Mouse (Mus musculus): ENCODE measurements around the gene Samhd1. TPM values are rescaled to one million over a fixed set of nuclear protein-coding genes. Genes with fewer than 3 reads are reported as not detected.
A peak's percentile ranks its signal among the peaks of the same experiment; 100 is the strongest.

Gene Samhd1
- total and polyA plus RNA-seq, 2 experiments = 12.0 to 26.9 TPM

DNA sequence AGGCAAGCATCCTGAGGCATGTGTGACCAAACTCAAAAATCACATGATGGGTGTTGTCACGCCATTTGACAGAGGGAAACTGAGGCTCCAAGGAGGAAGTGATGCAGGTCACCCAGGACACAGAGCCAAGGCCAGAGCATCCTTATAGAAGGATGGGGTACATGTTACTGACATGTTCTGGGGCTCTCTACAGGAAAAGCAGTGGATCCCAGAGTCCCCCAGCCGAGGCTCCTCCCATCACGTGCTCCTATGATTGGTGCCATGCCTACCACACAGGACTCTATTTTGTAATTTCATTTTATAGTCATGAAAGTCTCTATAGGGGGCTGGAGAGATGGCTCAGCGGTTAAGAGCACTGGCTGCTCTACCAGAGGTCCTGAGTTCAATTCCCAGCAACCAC, 77.3 kb downstream of the Samhd1 start:
- TF ChIP-seq POLR2A (IDR thresholded peaks at IDR 0.05; ENCODE audit: extremely low read depth, insufficient read depth, low read length) (no peak), CTCF (IDR thresholded peaks at IDR 0.05; ENCODE audit: low read depth, low read length) (no peak)

DNA sequence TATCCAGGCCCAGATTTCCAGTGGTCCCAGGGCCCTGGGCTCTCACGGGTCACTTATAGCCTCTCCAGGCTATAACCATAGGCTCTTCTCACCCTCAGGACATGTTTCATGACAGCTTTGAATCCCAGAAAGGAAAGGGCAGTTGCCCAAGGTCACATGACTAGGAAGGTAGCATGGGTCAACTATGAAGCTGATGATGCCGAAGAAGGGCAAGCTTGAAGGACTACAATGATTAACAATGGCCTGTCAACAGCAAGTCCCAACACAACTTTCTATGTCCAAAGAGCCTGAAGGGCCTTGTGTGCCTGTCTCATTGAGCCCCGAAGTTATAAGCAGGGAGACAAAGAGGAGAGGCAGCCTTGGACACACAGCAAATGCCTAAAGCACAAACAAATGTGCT, 77.9 kb downstream of the Samhd1 start:
- H3K9ac ChIP-seq (ENCODE audit: low read depth, low read length) = no peak overlapping the region
- DNase-seq (ENCODE audit: extremely low read depth, low read depth, low spot score) = no peak
- no peaks in the 10 kb centered on the region for H3K79me2 ChIP-seq (ENCODE audit: control insufficient read depth, insufficient read depth, low read length)
- H3K4me3 ChIP-seq (ENCODE audit: insufficient read depth, low read depth, low read length) = no peak overlapping the region
- H3K27me3 ChIP-seq (ENCODE audit: control insufficient read depth, insufficient read depth, low read length) = no peaks in the 10 kb centered on the region
- TF ChIP-seq POLR2A (IDR thresholded peaks at IDR 0.05; ENCODE audit: extremely low read depth, insufficient read depth, low read length) = no peak
- H3K36me3 ChIP-seq (ENCODE audit: control insufficient read depth, insufficient read depth, low read length) = no peaks in the 10 kb centered on the region
- H3K27ac ChIP-seq (replicated peaks; ENCODE audit: insufficient read depth, low read depth, low read length) = no peak overlapping the region
- no peaks in the 10 kb centered on the region for H3K4me1 ChIP-seq (ENCODE audit: control insufficient read depth, insufficient read depth, low read length)
- WGBS = 86% methylated on average over 3 of the region's 3 CpGs

More for the DNA sequence above, 77.3 kb downstream of the Samhd1 start:
- DNase-seq (ENCODE audit: extremely low read depth, low read depth, low spot score) = no peak
- Histone ChIP-seq H3K36me3 (ENCODE audit: control insufficient read depth, insufficient read depth, low read length) (no peaks in the 10 kb centered on the region), H3K79me2 (ENCODE audit: control insufficient read depth, insufficient read depth, low read length) (no peaks in the 10 kb centered on the region), H3K27me3 (ENCODE audit: control insufficient read depth, insufficient read depth, low read length) (no peaks in the 10 kb centered on the region), H3K4me1 (ENCODE audit: control insufficient read depth, insufficient read depth, low read length) (no peaks in the 10 kb centered on the region), H3K27ac (replicated peaks; ENCODE audit: insufficient read depth, low read depth, low read length) (no peak overlapping the region), H3K4me3 (ENCODE audit: insufficient read depth, low read depth, low read length) (no peak overlapping the region), H3K9ac (ENCODE audit: low read depth, low read length) (no peak overlapping the region)
- WGBS = 92% methylated on average over 4 of the region's 4 CpGs

DNA sequence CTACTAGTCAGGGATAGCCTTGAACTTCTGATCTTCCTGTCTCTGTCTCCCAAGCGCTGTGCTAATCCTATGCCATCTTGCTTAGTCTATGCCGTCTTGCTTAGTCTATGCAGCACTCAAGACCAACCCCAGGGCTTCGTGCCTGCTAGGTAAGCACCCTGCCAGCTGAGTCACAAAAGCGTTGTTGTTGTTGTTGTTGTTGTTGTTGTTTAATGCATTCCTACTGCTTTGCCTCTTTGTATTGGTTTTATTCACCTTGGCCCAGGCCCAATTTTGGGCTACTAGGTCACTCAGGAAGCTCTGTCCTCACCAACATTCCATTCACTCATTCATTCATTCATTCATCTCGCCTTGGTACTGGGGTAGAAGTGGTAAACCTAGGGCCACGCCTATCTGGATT, 79.3 kb downstream of the Samhd1 start:
- H3K27me3 ChIP-seq (ENCODE audit: control insufficient read depth, insufficient read depth, low read length) = no peaks in the 10 kb centered on the region
- no peaks in the 10 kb centered on the region for H3K79me2 ChIP-seq (ENCODE audit: control insufficient read depth, insufficient read depth, low read length)
- no peak overlapping the region for H3K27ac ChIP-seq (replicated peaks; ENCODE audit: insufficient read depth, low read depth, low read length)
- no peak overlapping the region for H3K9ac ChIP-seq (ENCODE audit: low read depth, low read length)
- H3K36me3 ChIP-seq (ENCODE audit: control insufficient read depth, insufficient read depth, low read length) = no peaks in the 10 kb centered on the region
- DNase-seq (ENCODE audit: extremely low read depth, low read depth, low spot score) = no peak
- 89% methylated on average over 6 of the region's 6 CpGs for WGBS
- TF ChIP-seq POLR2A (IDR thresholded peaks at IDR 0.05; ENCODE audit: extremely low read depth, insufficient read depth, low read length) (no peak), CTCF (IDR thresholded peaks at IDR 0.05; ENCODE audit: low read depth, low read length) (no peak)
- H3K4me1 ChIP-seq (ENCODE audit: control insufficient read depth, insufficient read depth, low read length) = no peaks in the 10 kb centered on the region
- no peak overlapping the region for H3K4me3 ChIP-seq (ENCODE audit: insufficient read depth, low read depth, low read length)

DNA sequence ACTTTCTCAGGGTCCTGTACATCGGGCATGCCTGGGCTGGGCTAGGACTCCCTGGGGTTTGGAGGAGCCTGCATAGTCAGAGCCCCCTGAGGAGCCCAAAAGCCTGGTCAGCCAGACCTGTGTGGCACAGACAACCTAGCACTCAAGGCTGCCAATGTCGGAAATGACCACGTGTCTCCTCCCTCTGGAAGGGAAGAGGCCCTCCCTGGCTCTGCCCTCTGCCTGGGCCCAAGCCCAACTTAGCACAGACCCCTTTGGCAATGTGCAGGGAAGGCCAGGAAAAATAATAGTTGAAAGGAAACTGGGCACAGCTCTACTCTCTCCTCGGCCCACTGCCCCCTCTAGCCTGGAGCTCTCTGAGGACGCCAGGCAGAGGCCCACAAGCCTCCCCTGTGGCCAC, 80.2 kb downstream of the Samhd1 start:
- no peaks in the 10 kb centered on the region for H3K27me3 ChIP-seq (ENCODE audit: control insufficient read depth, insufficient read depth, low read length)
- no peaks in the 10 kb centered on the region for H3K79me2 ChIP-seq (ENCODE audit: control insufficient read depth, insufficient read depth, low read length)
- H3K4me1 ChIP-seq (ENCODE audit: control insufficient read depth, insufficient read depth, low read length) = no peaks in the 10 kb centered on the region
- H3K27ac ChIP-seq (replicated peaks; ENCODE audit: insufficient read depth, low read depth, low read length) = no peak overlapping the region
- H3K4me3 ChIP-seq (ENCODE audit: insufficient read depth, low read depth, low read length) = no peak overlapping the region
- TF ChIP-seq CTCF (IDR thresholded peaks at IDR 0.05; ENCODE audit: low read depth, low read length) = no peak
- no peak for TF ChIP-seq POLR2A (IDR thresholded peaks at IDR 0.05; ENCODE audit: extremely low read depth, insufficient read depth, low read length)
- no peaks in the 10 kb centered on the region for H3K36me3 ChIP-seq (ENCODE audit: control insufficient read depth, insufficient read depth, low read length)
- no peak overlapping the region for H3K9ac ChIP-seq (ENCODE audit: low read depth, low read length)
- 70% methylated on average over 5 of the region's 5 CpGs for WGBS
- DNase-seq (ENCODE audit: extremely low read depth, low read depth, low spot score) = no peak

DNA sequence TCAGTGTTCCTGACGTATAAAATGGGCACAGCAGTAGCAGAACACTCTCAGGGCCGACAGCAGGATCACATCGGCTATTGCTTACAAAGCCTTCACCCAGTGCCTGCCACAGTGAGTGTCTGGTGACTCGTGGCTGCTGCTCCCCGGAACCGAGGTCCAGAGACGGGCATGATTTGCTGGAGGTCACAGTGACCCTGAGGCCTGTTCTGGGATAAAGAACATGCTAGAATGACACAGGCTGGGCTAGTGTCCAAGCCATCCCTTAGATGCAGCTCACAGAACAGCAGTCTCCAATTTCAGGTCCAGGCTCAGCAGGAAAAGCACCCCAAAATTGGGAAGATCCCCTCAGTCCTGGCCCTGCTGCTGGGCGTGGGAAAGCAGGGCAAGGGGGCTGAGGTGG, 80.8 kb downstream of the Samhd1 start:
- H3K9ac ChIP-seq (ENCODE audit: low read depth, low read length) = no peak overlapping the region
- H3K4me1 ChIP-seq (ENCODE audit: control insufficient read depth, insufficient read depth, low read length) = no peaks in the 10 kb centered on the region
- no peak for TF ChIP-seq CTCF (IDR thresholded peaks at IDR 0.05; ENCODE audit: low read depth, low read length)
- no peak for TF ChIP-seq POLR2A (IDR thresholded peaks at IDR 0.05; ENCODE audit: extremely low read depth, insufficient read depth, low read length)
- no peak for DNase-seq (ENCODE audit: extremely low read depth, low read depth, low spot score)
- H3K36me3 ChIP-seq (ENCODE audit: control insufficient read depth, insufficient read depth, low read length) = no peaks in the 10 kb centered on the region
- H3K79me2 ChIP-seq (ENCODE audit: control insufficient read depth, insufficient read depth, low read length) = no peaks in the 10 kb centered on the region
- no peak overlapping the region for H3K4me3 ChIP-seq (ENCODE audit: insufficient read depth, low read depth, low read length)
- no peak overlapping the region for H3K27ac ChIP-seq (replicated peaks; ENCODE audit: insufficient read depth, low read depth, low read length)
- WGBS = 81% methylated on average over 8 of the region's 8 CpGs
- H3K27me3 ChIP-seq (ENCODE audit: control insufficient read depth, insufficient read depth, low read length) = no peaks in the 10 kb centered on the region

DNA sequence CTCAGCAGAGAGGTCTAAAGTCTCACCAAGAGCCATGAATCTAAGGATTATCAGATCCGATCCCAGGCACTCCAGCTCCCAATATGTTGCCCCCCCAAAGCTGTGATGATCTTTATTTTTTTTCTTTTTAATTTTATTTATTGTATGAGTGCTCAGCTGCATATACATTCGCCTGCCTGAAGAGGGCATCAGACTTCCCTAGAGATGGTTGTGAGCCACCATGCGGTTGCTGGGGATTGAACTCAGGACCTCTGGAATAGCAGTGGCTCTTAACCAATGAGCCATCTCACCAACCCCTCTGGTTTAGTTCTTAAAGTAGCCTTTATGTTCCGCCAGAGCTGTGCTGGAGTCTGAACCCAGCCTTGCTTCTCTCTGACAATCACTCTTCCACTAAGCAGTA, 81.3 kb downstream of the Samhd1 start:
- Histone ChIP-seq H3K27ac (replicated peaks; ENCODE audit: insufficient read depth, low read depth, low read length) (no peak overlapping the region), H3K36me3 (ENCODE audit: control insufficient read depth, insufficient read depth, low read length) (no peaks in the 10 kb centered on the region), H3K9ac (ENCODE audit: low read depth, low read length) (no peak overlapping the region), H3K79me2 (ENCODE audit: control insufficient read depth, insufficient read depth, low read length) (no peaks in the 10 kb centered on the region), H3K4me3 (ENCODE audit: insufficient read depth, low read depth, low read length) (no peak overlapping the region), H3K4me1 (ENCODE audit: control insufficient read depth, insufficient read depth, low read length) (no peaks in the 10 kb centered on the region), H3K27me3 (ENCODE audit: control insufficient read depth, insufficient read depth, low read length) (no peaks in the 10 kb centered on the region)
- TF ChIP-seq CTCF (IDR thresholded peaks at IDR 0.05; ENCODE audit: low read depth, low read length) (peak; percentile 22; the same call in 1 of the 2 replicates), POLR2A (IDR thresholded peaks at IDR 0.05; ENCODE audit: extremely low read depth, insufficient read depth, low read length) (no peak)
- WGBS = 82% methylated on average over 4 of the region's 4 CpGs
- DNase-seq (ENCODE audit: extremely low read depth, low read depth, low spot score) = no peak
